Mouse (Mus musculus): ENCODE results near the gene Adamts6.

The Adamts6 gene

DNA sequence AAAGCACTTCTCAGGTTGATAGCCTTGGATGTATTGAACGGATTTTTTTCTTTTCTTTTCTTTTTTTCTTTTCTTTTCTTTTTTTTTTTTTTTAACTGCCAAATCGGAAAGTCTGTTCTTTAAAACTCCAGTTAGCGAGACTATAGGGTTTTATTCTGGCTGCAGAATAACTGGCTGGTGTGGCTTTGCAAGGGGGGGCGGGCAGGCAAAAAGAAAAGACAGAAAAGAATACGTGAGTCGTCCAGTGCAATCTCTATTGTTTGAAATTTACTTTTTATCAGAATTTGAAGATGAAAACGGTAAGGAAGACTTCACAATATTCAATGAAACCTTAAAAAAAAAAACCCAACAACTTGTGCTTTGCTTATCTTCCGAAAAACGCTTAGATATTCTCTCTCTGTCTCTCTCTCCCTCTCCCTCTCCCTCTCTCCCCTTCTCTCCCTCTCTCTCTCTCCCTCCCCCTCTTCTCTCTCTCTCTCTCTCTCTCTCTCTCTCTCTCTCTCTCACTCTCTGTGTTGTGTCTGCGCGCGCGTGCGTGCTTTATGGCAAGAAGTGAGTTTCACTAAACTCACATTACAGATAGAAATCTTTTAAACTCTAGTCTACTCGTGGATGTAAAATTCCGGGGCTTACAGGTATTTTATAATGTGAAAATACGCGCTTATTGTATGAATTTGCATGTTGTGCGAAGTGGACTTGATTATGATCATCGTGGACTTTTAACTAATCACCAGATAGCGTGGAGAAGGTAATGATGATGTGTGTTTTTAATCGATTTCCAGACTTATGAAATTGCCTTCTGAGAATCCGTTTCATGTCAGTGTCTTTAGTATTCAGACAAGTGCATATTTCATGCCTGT lies at the start of gene Adamts6:
Gene Adamts6 (plus strand): TSS at position 470 of the 860 bp plus-strand sequence.
- DNase-seq (ENCODE audit: low spot score) = peak; percentile 19

- DNase-seq (ENCODE audit: low spot score) = no peak
Measured at GRCm38 (mm10) chr13:104258997-104259396, 28.6 kb upstream of the Adamts6 start.

DNA sequence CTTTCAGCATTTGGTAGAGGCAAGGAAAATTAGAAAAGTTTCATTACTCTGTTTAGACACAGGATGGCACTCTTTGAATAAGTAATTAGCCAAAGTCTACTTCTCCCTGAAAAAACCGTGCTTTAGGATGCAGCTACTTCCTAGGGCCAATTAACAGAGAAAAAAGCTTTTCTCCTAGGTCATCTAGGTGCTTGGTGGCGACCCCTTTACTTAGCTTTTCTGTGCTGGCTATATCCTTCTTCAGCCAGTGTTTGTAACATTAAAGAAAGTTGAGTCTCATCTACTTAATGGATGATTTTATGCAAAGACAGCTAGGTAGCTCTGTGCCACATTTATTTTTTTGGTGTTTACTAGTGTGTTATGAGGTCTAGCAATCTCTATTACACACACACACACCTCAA lies 2.6 kb upstream of the Adamts6 start:
- DNase-seq (ENCODE audit: low spot score) = peak; percentile 53

- peak; percentile 36 for DNase-seq (ENCODE audit: low spot score)
Measured at GRCm38 (mm10) chr13:104285737-104286311, 1.8 kb upstream of the Adamts6 start.

DNA sequence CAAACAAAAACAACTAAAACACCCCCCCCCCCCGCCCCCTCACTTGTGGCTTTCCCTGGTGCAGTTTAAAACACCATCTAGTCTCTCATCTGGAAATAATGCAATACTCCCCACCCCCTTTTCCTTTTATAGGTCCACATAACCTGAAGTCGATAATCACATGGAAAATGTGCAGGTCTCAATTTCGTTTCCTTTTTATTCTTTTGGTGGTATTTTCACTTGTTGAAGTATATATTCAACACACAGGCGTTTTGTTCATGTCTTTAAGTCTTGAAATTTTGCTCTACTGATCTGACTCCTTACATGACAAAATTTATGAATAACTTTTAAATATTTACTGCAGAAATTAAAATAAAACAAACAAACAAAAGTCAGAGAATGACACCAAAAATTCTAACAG lies 1.3 kb upstream of the Adamts6 start:
- DNase-seq (ENCODE audit: low spot score) = peak; percentile 22

- peak; percentile 75 for DNase-seq (ENCODE audit: low spot score)
Measured at GRCm38 (mm10) chr13:104286897-104287309, 732 bp upstream of the Adamts6 start.

DNA sequence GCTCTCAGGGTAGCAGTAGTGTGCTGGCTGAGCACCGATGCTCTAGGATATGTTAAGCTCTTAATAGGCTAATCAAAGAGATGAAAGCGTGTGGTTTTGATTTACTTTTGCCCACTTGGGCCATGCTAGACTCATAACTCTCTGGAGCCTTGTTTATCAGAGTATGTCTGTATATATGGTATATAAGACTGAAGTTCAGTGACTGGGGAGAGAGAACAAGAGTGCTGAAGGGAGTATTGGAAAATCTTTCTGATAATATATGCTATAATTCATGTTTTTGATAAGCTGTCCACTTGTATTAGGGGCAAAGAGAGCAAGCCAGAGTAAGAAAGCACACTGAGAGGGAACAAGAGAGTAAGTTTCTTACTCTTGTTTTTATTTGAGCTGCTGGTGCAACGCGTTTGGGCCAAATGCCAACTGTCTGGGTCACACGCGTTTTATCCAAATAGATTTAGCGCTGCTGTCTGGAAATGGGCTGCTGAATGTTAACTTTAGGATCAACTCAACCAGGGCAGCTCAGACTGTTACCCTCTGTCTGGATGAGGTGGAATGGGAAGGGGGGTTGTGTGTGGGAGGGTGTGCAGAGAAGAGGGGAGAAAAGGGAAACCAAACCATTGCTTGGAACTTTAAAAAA lies 708 bp downstream of the Adamts6 start:
- peak; percentile 23 for DNase-seq (ENCODE audit: low spot score)

DNA sequence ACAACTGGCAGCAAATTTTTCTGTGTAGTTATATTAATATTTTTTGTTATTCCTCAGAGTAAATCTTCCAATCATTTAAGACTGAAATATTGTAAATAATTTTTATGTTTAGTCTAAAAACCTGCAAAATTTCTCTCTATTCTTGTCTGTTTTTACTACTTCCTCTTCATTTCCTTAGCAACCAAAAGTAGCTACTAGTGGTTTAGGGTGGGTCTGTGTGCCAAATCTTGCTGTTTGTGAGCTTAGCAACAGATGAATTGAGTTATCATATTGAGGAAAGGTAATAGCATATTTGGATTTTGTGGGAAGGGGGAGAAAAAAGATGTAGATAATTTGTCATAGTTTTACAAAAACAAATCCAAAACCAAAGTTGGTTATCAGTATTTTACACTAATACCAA lies 1.5 kb downstream of the Adamts6 start:
- no peak for DNase-seq (ENCODE audit: low spot score)

- no peak for DNase-seq (ENCODE audit: low spot score)
Measured at GRCm38 (mm10) chr13:104295472-104295871, 7.8 kb downstream of the Adamts6 start.

GRCm38 (mm10) chr13:104329336-104329735 lies 41.7 kb downstream of the Adamts6 start:
- no peak for DNase-seq (ENCODE audit: low spot score)

DNA sequence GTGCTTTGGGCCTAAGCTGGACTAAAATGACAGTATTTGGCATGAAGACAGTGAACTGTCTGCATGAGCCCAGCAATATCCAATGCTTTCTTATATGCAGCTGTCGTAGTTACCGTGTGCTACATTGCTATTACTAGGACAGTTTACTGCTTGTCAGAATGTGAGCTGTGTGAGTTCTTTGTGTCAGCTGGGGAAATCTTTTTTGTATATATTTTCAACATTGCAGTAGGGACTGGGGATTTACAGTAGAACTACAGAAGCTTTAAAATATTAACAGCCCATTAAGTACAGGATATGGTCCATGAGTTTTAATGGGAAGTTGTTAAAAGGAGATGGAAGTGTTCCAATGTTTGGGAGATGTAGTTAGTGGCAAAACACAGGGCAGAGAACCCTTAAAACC lies 42.1 kb downstream of the Adamts6 start:
- no peak for DNase-seq (ENCODE audit: low spot score)

DNA sequence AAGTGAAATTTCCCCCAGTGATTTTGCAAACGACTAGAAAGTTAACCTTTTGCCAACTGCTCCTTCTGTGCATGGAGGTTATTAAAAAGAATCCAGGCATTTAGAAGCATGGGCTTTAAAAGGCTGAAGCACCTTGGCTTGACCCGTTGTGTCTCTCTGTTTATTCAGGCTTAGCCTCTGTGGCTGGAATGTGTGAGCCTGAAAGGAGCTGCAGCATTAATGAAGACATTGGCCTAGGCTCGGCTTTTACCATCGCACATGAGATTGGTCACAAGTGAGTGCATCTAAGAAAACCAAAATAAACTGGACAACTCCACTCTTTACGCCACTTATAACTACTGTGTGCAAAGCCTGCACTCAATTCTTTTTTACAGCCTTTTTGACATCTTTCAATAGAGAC lies 65.0 kb downstream of the Adamts6 start:
- DNase-seq (ENCODE audit: low spot score) = no peak

DNA sequence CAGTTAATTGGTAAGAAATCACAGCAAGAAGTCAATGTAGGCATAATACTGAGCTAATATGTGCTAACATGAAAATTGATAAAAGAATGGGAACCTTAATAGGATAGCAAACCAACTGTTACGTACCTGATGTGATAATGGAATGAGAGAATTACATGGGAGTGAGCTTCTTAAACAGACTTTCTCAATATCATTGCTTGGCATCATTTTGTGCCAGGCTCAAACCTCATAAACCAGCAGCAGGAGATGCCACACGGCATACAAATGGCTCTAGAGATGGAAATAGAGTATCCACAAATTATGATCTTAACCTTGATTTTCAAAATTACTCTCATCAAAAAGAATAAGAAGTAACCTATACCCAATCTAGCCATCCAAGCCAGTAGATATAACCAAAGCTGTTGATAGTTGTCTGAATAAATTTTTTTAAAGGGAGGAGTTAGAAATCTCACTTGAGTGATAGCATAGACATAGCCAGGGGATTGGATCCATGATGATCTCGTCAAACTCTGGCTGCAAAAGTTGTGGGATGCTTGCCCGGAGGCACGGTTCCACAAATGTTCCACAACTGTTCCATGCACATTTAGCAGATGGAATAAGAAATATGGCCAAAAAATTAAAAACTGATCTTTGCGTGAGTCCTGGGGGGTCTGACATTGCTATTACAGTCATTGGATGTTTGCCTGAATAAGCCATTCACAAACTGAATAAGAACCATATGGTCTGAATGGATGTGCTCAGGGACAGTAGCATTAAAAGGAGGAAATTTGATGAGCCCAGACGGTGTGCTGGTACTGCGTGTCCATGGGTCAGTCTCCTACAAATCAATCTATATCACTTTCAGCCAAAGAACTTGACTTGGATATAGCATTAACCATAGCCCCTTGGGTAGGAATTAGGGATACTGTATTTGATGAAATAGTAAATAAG lies 106.1 kb downstream of the Adamts6 start:
- no peak for DNase-seq (ENCODE audit: low spot score)

GRCm38 (mm10) chr13:104397814-104398213 lies 110.2 kb downstream of the Adamts6 start:
- no peak for DNase-seq (ENCODE audit: low spot score)

DNA sequence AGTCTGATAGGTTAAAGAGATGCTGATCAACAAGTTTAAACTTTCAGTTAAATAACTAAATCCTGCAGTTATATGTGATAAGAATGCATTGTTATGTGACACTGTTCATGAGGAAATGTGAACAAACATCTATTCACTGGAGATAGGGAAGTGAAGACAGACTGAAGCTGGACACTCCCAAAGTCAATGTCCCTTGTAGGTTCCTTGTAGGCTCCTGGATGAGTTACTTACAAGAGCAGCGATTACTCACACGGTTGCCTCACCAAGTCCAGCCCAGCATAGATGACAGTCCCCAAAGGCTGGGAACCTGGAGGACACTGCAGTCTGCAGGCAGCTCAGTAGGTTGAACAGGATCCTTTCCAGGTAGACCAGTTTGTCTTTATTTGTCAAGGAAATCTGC lies 145.1 kb downstream of the Adamts6 start:
- no peak for DNase-seq (ENCODE audit: low spot score)

- no peak for DNase-seq (ENCODE audit: low spot score)
Measured at GRCm38 (mm10) chr13:104442559-104442958, 154.9 kb downstream of the Adamts6 start.

DNA sequence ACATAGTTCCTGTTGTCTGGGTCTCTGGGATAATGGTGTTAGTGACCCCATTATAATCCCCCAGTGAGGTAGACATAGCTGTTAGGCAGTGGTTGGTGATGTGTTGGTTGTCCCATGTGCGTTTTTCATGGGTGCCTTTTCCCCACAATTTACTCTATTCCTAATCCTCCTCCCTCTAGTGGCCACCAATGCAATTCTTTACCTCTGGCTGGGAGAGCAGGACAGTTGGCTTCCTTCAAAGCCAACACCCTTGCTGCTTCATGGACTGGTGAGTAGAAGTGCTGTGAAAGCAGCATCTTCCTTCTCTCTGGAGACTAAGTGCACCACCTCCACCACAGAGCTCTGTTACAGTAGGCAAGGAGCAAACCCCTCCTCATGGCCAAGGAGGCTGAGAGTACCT lies 157.8 kb downstream of the Adamts6 start:
- no peak for DNase-seq (ENCODE audit: low spot score)

- no peak for DNase-seq (ENCODE audit: low spot score)
Measured at GRCm38 (mm10) chr13:104446974-104447373, 159.3 kb downstream of the Adamts6 start.

DNA sequence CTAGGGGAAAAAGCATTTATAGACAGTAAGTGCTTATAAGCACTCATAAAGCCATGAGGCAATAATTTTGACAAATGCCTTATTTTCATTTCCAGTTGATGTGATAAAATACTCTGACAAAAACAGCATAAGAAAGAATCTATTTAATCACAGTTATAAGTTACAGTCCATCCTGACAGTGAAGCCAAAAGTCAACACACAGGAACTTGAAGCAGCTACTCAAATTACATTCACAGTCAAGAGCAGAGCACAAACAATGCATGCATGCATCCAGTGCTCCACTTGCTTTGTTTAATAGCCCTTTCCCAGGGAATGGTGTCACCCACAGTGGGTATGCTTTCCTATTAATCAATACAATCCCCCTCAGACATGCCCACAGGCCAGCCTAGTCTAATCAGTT lies 159.8 kb downstream of the Adamts6 start:
- DNase-seq (ENCODE audit: low spot score) = no peak

DNA sequence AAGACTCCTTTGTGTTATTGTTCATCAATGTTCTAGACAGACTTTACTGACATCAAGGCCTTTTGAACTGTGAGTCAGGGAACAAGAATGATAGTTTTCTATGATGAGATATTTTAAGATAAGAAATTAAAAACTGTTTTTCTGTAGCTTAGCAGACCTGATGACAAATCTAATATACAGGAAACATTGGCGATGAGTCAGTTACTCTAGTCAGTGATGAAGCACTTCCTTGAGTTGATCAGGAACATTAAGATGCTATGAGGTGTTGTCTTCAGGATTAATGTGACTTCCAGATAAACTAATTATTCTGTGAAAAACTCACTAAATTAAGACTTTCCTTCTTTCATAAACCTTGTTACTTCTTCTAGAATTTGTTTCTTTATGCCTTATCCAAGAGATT lies 160.7 kb downstream of the Adamts6 start:
- DNase-seq (ENCODE audit: low spot score) = no peak

GRCm38 (mm10) chr13:104453271-104453974 lies 165.8 kb downstream of the Adamts6 start:
- no peak for DNase-seq (ENCODE audit: low spot score)

Data from c-Kit-positive CD71-positive TER-119-positive erythroid progenitor cells, embryonic 14.5 days (primary cell).